Mouse (Mus musculus): ENCODE data around the gene Wdr48. TPM values are rescaled to one million over a fixed set of nuclear protein-coding genes. Genes with fewer than 3 reads are reported as not detected.

Gene Wdr48
- polyA plus RNA-seq (2014; fragmentation: Nextera tagmentation; extraction: Ambion mirVana): 46.5 and 50.2 TPM in 2 replicates

DNA sequence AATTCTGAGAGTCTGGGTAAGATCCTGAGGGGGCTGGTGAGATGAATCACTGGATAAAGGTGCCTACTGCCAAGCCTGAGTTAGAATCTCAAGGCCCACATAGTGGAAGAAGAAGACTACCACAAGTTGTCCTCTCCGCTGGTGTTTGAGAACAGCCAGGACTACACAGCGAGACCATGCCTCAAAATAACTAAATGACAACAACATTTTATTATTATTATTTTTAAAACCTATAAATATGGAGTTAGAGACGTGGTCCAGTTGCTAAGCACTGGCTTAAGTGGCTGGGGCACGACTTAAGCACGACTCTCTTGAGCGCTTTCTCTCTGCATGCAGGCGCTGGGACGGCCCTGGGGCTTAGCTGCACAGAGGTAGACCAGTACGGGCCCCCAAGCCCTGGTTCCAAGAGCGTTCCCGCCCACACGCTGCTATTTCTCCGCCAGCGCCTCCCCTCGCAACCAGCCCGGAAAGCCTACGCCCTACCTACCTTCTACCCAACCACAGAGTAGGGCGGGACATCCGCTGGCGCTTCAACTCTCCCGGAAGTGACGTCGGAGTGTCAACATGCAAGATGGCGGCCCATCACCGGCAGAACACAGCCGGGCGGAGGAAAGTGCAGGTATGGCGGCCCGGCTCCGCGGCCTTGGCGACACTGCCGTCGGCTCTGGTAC is at the start of gene Wdr48:
TSS of gene Wdr48 (plus strand) at position 540 of the 671 bp plus-strand sequence.
- peak; percentile 100 for ATAC-seq (ENCODE audit: low read depth)
- H3K4me1 ChIP-seq (ENCODE audit: control insufficient read depth, insufficient read depth, low read length): peaks cover 7% of the 10 kb centered on the region
- H3K27me3 ChIP-seq (replicated peaks; ENCODE audit: control insufficient read depth, insufficient read depth, low read length): no peaks in the 10 kb centered on the region
- peak within 1 kb of the TSS; percentile 92 for H3K4me2 ChIP-seq (ENCODE audit: low read depth, low read length)
- DNase-seq (ENCODE audit: low spot score): peak; percentile 100
- 6% methylated on average over 18 of the region's 34 CpGs for WGBS
- peak within 1 kb of the TSS; percentile 90 for H3K9ac ChIP-seq (ENCODE audit: low read depth, low read length)
- H3K36me3 ChIP-seq (ENCODE audit: control insufficient read depth, insufficient read depth, low read length): no peaks in the 10 kb centered on the region
- peak within 1 kb of the TSS; percentile 73 for H3K27ac ChIP-seq (replicated peaks; ENCODE audit: low read depth, low read length)
- no peaks in the 10 kb centered on the region for H3K9me3 ChIP-seq (ENCODE audit: control insufficient read depth, low read length)
- peak within 1 kb of the TSS; percentile 91 for H3K4me3 ChIP-seq (ENCODE audit: low read depth, low read length)

DNA sequence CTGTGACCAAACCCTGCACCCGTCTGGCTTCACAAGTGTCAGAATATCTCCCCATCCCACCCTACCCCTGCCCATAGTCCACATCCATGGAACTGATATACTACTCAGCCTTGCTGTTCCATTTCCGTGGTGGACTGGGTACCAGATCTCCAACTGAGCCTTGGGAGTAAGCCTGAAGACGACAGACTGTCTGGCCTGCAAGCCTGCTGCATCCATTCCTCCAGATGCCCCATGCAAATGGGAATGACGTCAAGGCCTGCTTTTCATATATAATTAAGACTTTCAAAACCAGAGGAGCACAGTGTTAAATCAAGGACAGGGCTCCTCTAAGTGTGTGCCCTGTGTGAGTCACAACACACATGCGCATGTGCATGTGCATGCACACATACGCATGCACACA is 47.5 kb upstream of the Wdr48 start:
- WGBS: 69% methylated on average over 6 of the region's 6 CpGs
- Histone ChIP-seq H3K36me3 (ENCODE audit: control insufficient read depth, insufficient read depth, low read length) (no peaks in the 10 kb centered on the region), H3K27me3 (replicated peaks; ENCODE audit: control insufficient read depth, insufficient read depth, low read length) (no peaks in the 10 kb centered on the region; the same call in 1 of the 2 replicates), H3K4me2 (ENCODE audit: low read depth, low read length) (no peak overlapping the region), H3K4me1 (ENCODE audit: control insufficient read depth, insufficient read depth, low read length) (no peaks in the 10 kb centered on the region), H3K9ac (ENCODE audit: low read depth, low read length) (no peak overlapping the region), H3K27ac (replicated peaks; ENCODE audit: low read depth, low read length) (no peak overlapping the region), H3K9me3 (ENCODE audit: control insufficient read depth, low read length) (no peaks in the 10 kb centered on the region), H3K4me3 (ENCODE audit: low read depth, low read length) (no peak overlapping the region)
- no peak for ATAC-seq (ENCODE audit: low read depth)
- DNase-seq (ENCODE audit: low spot score): no peak

DNA sequence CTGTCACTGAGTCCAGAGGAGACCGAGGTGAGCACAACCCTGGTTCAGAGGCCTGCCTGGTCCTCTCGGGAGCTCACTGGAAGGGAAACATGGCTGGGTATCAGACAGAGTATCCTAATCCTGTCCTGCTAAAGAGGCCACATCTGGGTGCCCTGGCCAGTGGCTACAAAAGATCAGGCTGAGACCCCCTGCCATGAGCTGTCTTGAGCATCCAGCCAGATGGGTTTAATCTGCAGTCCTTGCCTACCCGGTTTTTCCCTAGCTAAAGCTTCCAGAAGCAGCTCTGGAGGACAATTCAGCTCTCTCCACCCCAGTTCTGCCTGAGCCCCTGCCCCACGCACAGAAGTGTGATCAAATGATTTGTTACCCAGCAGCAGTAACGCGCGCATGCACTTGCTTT is 46.0 kb upstream of the Wdr48 start:
- Histone ChIP-seq H3K9me3 (ENCODE audit: control insufficient read depth, low read length) (no peaks in the 10 kb centered on the region), H3K4me3 (ENCODE audit: low read depth, low read length) (no peak overlapping the region), H3K36me3 (ENCODE audit: control insufficient read depth, insufficient read depth, low read length) (no peaks in the 10 kb centered on the region), H3K27me3 (replicated peaks; ENCODE audit: control insufficient read depth, insufficient read depth, low read length) (no peaks in the 10 kb centered on the region; the same call in 1 of the 2 replicates), H3K9ac (ENCODE audit: low read depth, low read length) (no peak overlapping the region), H3K4me1 (ENCODE audit: control insufficient read depth, insufficient read depth, low read length) (no peaks in the 10 kb centered on the region), H3K27ac (replicated peaks; ENCODE audit: low read depth, low read length) (no peak overlapping the region), H3K4me2 (ENCODE audit: low read depth, low read length) (no peak overlapping the region)
- ATAC-seq (ENCODE audit: low read depth): no peak
- WGBS: 44% methylated on average over 7 of the region's 7 CpGs
- DNase-seq (ENCODE audit: low spot score): no peak

DNA sequence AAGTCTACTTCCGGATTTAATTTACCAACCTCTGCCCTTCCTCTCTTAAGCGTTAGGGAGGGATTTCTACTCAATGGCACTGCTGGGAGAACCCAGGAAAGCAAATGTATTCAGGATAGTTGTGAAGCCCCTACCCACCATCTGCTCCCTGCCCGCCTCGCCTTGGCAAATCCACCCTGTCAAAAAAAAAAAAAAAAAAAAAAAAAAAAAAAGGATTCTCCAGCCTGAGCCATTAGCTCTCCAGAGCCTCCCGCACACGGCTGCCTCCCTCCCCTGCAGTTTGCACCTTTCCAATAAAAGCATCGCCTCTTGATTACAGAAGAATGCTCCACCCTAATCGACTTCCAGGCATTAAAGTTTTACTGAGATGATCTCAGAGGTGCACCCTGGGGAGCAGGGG is 45.5 kb upstream of the Wdr48 start:
- no peaks in the 10 kb centered on the region; the same call in 1 of the 2 replicates for H3K27me3 ChIP-seq (replicated peaks; ENCODE audit: control insufficient read depth, insufficient read depth, low read length)
- H3K4me1 ChIP-seq (ENCODE audit: control insufficient read depth, insufficient read depth, low read length): no peaks in the 10 kb centered on the region
- no peak overlapping the region for H3K4me2 ChIP-seq (ENCODE audit: low read depth, low read length)
- DNase-seq (ENCODE audit: low spot score): no peak
- no peak overlapping the region for H3K27ac ChIP-seq (replicated peaks; ENCODE audit: low read depth, low read length)
- WGBS: 25% methylated on average over 8 of the region's 8 CpGs
- no peaks in the 10 kb centered on the region for H3K9me3 ChIP-seq (ENCODE audit: control insufficient read depth, low read length)
- no peaks in the 10 kb centered on the region for H3K36me3 ChIP-seq (ENCODE audit: control insufficient read depth, insufficient read depth, low read length)
- H3K4me3 ChIP-seq (ENCODE audit: low read depth, low read length): no peak overlapping the region
- no peak for ATAC-seq (ENCODE audit: low read depth)
- no peak overlapping the region for H3K9ac ChIP-seq (ENCODE audit: low read depth, low read length)

DNA sequence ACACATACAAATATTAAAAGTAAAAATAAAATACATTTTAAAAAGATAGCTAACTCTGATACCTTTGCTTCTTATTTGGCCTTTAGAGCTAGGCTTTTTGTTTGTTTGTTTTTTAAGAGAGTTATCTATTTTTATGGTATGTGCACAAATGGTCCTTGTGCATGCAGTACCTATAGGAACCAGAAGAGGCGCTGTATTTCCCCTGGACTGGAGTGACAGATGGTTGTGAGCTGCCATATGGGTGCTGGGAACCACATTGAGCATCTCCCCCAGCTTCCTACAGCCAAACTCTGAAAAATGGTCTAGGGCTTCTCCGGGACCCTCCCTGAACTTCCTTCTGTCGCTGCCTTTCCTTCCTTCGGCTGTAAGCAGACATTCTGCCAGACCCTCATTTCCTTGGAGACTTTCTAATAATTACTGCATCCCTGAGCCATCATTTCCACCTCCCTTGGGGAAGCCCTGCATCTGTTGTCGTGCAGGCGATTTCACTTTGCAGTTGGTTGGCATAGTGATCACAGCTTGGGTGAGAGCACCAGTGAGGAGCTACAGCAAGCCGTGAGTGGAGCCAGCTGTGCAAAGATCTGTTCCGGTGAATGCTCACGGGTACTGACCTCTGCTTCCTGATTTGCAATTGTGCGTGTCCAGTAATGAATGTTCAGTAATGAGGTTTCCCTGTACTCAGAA is 42.2 kb upstream of the Wdr48 start:
- peak; percentile 63 for ATAC-seq (ENCODE audit: low read depth)
- no peaks in the 10 kb centered on the region for H3K27me3 ChIP-seq (replicated peaks; ENCODE audit: control insufficient read depth, insufficient read depth, low read length)

DNA sequence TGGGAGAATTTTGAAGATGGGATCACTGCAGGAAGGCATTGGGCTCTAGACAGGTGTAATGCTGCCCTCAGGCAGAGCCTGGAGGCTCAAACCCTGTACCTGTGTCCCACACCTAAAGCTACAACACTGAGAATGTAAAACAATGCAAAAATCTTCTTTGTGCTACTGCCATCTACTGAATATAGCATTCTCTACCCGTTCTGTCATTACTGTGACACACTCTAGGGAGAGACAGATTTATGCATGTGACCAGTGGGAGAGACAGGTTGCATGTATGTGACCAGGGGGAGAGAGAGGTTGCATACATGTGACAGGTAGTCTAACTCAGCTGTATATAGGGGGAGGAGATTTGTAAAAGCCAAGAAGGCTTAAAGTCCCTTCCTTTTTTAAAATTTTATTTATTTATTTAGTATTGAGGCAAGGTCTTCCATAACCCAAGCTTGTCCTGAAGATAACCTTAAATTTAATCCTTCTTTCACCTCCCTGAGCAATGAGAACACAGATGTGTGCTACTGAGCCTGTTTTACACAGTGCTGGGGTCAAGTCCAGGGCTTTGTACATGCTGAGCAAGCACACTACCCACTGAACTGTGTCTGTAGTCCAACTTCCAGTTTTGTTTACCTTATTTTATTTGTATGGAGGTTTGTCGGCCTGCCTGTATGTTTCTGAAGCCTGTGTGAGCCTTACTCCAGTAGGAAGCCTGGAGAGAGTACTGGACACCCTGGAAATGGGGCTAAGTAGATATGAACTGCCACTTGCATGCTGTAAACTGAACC is 41.4 kb upstream of the Wdr48 start:
- Histone ChIP-seq H3K4me1 (ENCODE audit: control insufficient read depth, insufficient read depth, low read length) (no peaks in the 10 kb centered on the region), H3K9me3 (ENCODE audit: control insufficient read depth, low read length) (peaks cover 9% of the 10 kb centered on the region; the same call in 1 of the 2 replicates), H3K9ac (ENCODE audit: low read depth, low read length) (no peak overlapping the region), H3K36me3 (ENCODE audit: control insufficient read depth, insufficient read depth, low read length) (no peaks in the 10 kb centered on the region), H3K27me3 (replicated peaks; ENCODE audit: control insufficient read depth, insufficient read depth, low read length) (no peaks in the 10 kb centered on the region), H3K27ac (replicated peaks; ENCODE audit: low read depth, low read length) (no peak overlapping the region), H3K4me2 (ENCODE audit: low read depth, low read length) (no peak overlapping the region), H3K4me3 (ENCODE audit: low read depth, low read length) (no peak overlapping the region)
- ATAC-seq (ENCODE audit: low read depth): no peak
- no peak for DNase-seq (ENCODE audit: low spot score)
- 71% methylated on average over 2 of the region's 2 CpGs for WGBS

More for the DNA sequence above, 42.2 kb upstream of the Wdr48 start:
- 52% methylated on average over 10 of the region's 10 CpGs for WGBS
- no peaks in the 10 kb centered on the region for H3K36me3 ChIP-seq (ENCODE audit: control insufficient read depth, insufficient read depth, low read length)
- H3K9ac ChIP-seq (ENCODE audit: low read depth, low read length): no peak overlapping the region
- no peaks in the 10 kb centered on the region for H3K4me1 ChIP-seq (ENCODE audit: control insufficient read depth, insufficient read depth, low read length)
- H3K27ac ChIP-seq (replicated peaks; ENCODE audit: low read depth, low read length): no peak overlapping the region
- DNase-seq (ENCODE audit: low spot score): peak; percentile 44
- H3K9me3 ChIP-seq (ENCODE audit: control insufficient read depth, low read length): peaks cover 8% of the 10 kb centered on the region; the same call in 1 of the 2 replicates
- no peak overlapping the region for H3K4me2 ChIP-seq (ENCODE audit: low read depth, low read length)
- no peak overlapping the region for H3K4me3 ChIP-seq (ENCODE audit: low read depth, low read length)

DNA sequence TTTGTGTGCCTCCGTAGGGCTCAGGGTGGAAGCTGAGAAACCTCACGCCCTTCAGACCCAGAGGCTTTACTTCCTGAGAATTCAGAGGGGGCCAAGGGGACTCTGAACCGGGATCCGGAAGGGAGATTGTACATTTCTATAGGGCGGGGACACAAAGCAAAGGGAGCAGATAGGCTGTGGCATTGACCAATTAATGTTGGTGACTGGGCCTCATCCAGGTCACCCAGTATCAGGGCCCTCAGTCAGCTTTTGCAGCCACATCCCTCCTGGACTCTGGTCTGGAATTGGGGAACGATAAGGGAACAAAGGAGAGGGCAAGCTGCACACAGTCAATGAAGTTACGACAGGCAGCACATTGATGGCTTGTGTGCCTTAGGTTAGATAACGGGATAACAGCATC is 40.5 kb upstream of the Wdr48 start:
- Histone ChIP-seq H3K4me3 (ENCODE audit: low read depth, low read length) (no peak overlapping the region), H3K4me2 (ENCODE audit: low read depth, low read length) (no peak overlapping the region), H3K4me1 (ENCODE audit: control insufficient read depth, insufficient read depth, low read length) (no peaks in the 10 kb centered on the region), H3K9ac (ENCODE audit: low read depth, low read length) (no peak overlapping the region), H3K27ac (replicated peaks; ENCODE audit: low read depth, low read length) (no peak overlapping the region), H3K36me3 (ENCODE audit: control insufficient read depth, insufficient read depth, low read length) (no peaks in the 10 kb centered on the region), H3K9me3 (ENCODE audit: control insufficient read depth, low read length) (peaks cover 9% of the 10 kb centered on the region; the same call in 1 of the 2 replicates), H3K27me3 (replicated peaks; ENCODE audit: control insufficient read depth, insufficient read depth, low read length) (no peaks in the 10 kb centered on the region)
- no peak for DNase-seq (ENCODE audit: low spot score)
- 49% methylated on average over 8 of the region's 8 CpGs for WGBS
- ATAC-seq (ENCODE audit: low read depth): no peak

DNA sequence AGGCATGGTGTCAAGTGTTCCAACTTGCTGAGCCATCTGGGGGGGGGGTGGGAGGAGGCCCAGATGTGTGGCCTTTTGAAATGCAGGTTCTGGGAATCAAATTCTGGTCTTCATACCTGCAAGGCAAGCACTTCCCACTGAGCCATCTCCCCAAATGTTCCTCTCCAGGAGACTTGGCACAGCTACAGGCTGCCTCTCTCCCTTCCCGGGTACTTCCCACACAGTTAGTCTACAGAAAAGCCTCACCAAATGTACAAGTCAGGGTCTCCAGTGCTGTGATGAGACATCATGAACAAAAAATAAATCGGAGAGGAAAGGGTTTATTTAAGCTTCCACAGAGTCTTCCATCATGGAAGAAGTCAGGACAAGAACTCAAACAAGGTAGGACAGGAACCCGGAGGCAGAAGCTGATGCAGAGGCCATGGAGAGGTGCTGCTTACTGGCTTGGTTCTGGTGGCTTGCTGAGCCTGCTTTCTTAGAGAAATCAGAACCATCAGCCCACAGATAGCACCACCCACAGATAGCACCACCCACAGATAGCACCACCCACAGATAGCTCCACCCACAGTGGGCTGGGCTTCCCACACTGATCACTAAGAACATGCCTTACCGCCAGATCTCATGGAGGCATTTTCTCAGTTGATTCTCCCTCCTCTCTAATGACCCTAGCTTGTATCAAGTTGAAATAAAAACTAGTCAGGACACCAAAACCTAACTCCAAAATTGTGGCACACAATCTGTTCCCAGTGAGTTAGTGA is 7.4 kb upstream of the Wdr48 start:
- no peaks in the 10 kb centered on the region for H3K36me3 ChIP-seq (ENCODE audit: control insufficient read depth, insufficient read depth, low read length)
- H3K9ac ChIP-seq (ENCODE audit: low read depth, low read length): no peak overlapping the region
- DNase-seq (ENCODE audit: low spot score) (no peak), ATAC-seq (ENCODE audit: low read depth) (no peak)
- no peaks in the 10 kb centered on the region for H3K4me1 ChIP-seq (ENCODE audit: control insufficient read depth, insufficient read depth, low read length)
- H3K4me2 ChIP-seq (ENCODE audit: low read depth, low read length): no peak overlapping the region
- no peak overlapping the region for H3K4me3 ChIP-seq (ENCODE audit: low read depth, low read length)
- 69% methylated on average over 4 of the region's 4 CpGs for WGBS
- H3K27ac ChIP-seq (replicated peaks; ENCODE audit: low read depth, low read length): no peak overlapping the region
- H3K9me3 ChIP-seq (ENCODE audit: control insufficient read depth, low read length): no peaks in the 10 kb centered on the region
- H3K27me3 ChIP-seq (replicated peaks; ENCODE audit: control insufficient read depth, insufficient read depth, low read length): no peaks in the 10 kb centered on the region

All from embryonic facial prominence, embryonic 14.5 days (tissue).